Mouse (Mus musculus) thymus, adult 2 months (tissue): ENCODE data around the gene Lrba.

ENCODE experiments used
- CTCF ChIP-seq: fragments of 200-500 bp; IDR thresholded peaks from 2 replicates; pipeline ENCODE4 v1.5.1; 2012; ENCODE audit warnings: mild to moderate bottlenecking, control low read depth, low read length, moderate library complexity, borderline replicate concordance; ENCODE audit not compliant: control insufficient read depth, poor library complexity, insufficient read depth; ENCODE audit errors: extremely low read depth
- POLR2A ChIP-seq: fragments of 200-500 bp; IDR thresholded peaks from 2 replicates; pipeline ENCODE4 v1.6.1; 2012; ENCODE audit warnings: mild to moderate bottlenecking, low read length, control low read depth, moderate library complexity; ENCODE audit not compliant: control insufficient read depth, poor library complexity, insufficient read depth; ENCODE audit errors: extremely low read depth

GRCm38 (mm10) chr3:86759834-86760233 is 535.4 kb downstream of the Lrba start:
- TF ChIP-seq POLR2A (no peak), CTCF (no peak)
